Mouse (Mus musculus): ENCODE measurements at regions not wholly inside any gene's neighbourhood (a gene's known extent, or its start where the extent isn't known, plus 50 kb on each side); places are given as distances from the start of the nearest gene placed in this dataset.

DNA sequence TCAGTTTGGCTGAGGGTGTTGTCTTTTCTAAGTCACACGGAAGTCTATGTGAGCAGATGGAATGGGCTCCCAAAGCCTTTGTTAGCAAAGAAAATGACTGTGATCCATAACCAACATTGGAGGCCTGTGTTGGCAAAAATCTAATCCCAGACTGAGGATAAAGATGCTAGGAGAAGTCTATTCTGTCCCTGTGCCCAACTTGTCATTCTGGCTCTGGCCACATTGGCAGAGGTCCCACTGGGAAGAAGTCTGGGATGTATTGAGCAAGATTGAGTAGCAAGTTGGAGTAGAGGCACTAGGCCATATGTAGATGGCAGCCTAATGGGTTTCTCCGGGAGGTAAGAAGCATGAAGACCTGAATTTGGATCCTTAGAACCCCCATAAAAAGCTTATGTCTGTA lies 54.1 kb downstream of the Nog start:
- DNase-seq (ENCODE audit: low read depth, low spot score) = no peak

DNA sequence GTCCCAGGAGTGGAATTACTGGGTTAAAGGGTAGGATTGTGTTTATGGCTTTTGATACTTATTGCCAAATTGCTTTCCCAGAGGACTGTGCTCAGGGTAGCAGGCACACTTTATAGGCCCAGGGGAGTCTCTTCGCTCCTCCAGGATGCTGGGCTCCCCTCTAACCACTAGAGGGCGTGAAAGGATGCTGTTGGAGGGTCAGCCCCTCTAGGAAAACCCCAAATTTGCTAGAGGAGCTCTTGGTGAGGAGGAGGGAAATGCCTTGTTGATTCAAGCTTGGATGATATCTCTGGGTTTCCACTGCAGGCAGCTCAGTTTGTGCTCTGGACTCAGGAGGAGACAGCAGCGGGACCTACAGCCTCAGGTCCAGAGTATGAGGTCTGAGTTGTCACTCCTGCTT lies 58.8 kb downstream of the Nog start:
- DNase-seq (ENCODE audit: low read depth, low spot score) = no peak

- DNase-seq (ENCODE audit: low read depth, low spot score) = no peak
These were observed 60.0 kb downstream of the Nog start for GRCm38 (mm10) chr11:89242130-89242529.

- DNase-seq (ENCODE audit: low read depth, low spot score) = no peak
These were observed 62.2 kb downstream of the Nog start for GRCm38 (mm10) chr11:89239891-89240290.

GRCm38 (mm10) chr11:89236904-89237303 lies 65.2 kb downstream of the Nog start:
- DNase-seq (ENCODE audit: low read depth, low spot score) = no peak

DNA sequence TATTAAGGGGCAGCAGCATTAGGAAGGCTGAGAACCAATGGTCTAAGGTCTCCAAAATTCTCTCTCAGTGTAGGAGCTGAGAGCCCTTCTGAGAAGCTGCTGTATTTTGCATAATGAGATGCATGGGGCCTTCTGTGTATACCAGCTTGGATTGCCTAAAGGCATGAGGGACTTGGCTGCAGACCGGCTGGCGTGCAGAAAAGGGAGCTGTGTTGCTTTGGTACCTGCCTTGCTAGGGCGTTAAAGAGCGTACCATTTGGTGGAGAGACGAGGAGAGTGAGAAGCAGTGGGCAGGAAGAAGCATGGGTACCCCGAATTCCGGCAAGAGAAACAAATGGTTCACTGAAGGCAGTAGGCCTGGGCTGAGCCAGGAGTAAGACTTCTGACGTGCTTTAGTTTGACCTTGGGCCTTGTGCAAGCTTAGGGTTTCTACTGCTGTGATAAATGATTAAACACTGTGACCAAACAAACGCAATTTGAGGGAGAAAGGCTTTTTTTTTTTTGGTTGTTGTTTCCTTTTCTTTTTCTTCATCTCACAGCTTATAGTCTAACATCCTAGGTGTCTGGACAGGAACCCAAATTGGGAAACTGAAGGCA lies 69.2 kb downstream of the Nog start:
- DNase-seq (ENCODE audit: low read depth, low spot score) = no peak

DNA sequence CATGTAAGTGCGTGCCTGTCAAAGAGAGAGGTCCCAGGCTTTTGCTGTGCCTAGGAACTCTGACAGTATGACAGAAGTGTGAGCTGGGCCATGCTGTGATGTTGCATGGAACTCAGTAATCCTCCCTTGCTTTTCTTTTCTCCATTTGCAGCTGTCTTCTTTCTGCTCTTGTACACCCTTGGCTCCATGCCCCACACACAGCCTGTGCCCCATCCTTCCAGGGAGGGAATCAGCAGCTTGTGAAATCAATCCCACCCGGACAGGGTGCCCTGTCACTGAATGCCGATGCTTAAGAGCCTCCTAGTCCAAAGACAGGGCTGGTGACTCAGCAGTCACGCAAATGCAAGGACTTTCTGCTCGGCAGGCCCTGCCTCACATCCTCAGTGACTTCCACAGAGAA lies 72.4 kb downstream of the Nog start:
- DNase-seq (ENCODE audit: low read depth, low spot score) = no peak

GRCm38 (mm10) chr11:89213204-89213603 lies 88.9 kb downstream of the Nog start:
- DNase-seq (ENCODE audit: low read depth, low spot score) = no peak

GRCm38 (mm10) chr11:89209531-89209950 lies 92.6 kb downstream of the Nog start:
- DNase-seq (ENCODE audit: low read depth, low spot score) = no peak

DNA sequence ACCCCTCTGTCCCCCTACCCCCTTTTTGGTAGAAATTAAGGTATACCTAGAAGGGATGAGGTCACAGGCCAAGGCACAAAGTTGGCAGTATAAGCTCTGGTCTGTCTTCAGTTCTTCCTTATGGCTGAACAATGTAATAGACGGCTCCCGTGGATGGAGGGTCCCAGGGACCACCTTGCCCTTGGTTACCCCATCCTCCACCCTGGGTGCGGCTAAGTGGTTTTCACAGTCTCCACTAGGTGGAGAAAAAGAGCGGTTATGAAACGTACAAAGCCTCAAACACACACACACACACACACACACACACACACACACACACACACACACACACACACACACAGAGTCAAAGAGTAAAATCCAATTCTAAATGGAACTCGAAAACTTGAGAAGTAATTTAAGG lies 93.1 kb downstream of the Nog start:
- DNase-seq (ENCODE audit: low read depth, low spot score) = no peak

GRCm38 (mm10) chr11:89206788-89207187 lies 95.3 kb downstream of the Nog start:
- DNase-seq (ENCODE audit: low read depth, low spot score) = no peak

DNA sequence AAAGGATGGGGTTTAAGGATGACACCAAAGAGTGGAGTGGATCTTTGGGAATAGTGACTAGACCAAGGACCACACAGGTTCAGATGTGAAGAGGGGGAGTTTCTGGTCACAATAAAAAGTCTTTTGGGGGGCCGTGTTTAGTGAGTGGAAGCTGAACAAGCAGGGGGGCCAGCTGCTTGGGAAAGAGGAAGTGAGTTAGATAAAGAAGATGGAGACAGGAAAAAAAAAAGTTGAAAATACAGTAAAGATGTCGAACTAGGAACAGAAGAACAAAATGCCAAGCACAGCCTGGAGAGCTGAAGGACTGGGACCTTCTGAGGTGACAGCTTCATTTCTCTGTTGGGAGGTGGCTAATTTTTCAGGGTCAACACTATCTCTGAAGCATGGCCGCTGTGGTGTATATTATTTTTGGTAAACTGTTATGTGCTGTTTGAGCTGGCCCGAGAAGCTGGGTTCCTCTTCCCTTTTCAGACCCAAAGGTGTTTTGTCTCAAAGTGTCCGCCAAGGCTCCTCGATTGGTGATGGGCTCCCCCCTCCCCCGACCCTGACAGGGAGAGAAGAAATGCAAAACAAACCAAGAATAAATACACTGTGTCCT lies 97.1 kb downstream of the Nog start:
- no peak for DNase-seq (ENCODE audit: low read depth, low spot score)

DNA sequence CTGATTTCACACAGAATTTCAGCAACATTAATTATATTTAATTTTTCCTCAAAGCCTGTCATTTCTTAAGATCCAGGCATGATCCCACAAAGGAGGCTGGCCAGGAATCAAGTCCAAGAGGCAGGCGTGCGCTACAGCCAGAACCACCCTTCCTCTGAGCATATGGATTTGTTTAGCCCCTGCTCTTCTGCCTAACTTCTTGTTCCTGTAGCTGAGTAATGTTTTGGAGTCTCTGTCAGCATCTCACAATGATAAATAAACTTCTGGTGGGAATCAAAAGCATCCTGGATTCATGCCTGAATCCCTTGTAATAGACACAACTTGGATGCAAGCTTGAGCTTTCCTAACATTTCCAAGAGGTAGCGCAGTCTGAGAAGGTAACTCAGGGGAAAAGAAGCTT lies 101.7 kb downstream of the Nog start:
- DNase-seq (ENCODE audit: low read depth, low spot score) = no peak

DNA sequence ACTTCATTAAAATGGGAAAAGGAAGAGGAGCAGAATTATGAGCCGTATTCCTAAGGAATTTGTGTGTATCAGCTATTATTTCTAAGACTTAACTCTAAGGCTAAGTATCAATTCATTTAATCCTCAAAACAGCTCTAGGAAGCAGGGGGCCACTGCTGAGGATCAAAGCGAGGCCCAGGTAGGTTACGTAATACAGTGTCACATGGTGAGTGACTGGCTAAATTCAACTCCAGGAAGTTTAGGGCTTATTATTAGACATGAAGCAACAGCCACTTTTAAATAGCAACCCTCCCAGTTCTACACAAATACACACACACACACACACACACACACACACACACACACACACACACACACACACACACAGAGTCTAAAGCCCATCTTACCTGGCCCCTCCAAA lies 109.3 kb downstream of the Nog start:
- no peak for DNase-seq (ENCODE audit: low read depth, low spot score)

DNA sequence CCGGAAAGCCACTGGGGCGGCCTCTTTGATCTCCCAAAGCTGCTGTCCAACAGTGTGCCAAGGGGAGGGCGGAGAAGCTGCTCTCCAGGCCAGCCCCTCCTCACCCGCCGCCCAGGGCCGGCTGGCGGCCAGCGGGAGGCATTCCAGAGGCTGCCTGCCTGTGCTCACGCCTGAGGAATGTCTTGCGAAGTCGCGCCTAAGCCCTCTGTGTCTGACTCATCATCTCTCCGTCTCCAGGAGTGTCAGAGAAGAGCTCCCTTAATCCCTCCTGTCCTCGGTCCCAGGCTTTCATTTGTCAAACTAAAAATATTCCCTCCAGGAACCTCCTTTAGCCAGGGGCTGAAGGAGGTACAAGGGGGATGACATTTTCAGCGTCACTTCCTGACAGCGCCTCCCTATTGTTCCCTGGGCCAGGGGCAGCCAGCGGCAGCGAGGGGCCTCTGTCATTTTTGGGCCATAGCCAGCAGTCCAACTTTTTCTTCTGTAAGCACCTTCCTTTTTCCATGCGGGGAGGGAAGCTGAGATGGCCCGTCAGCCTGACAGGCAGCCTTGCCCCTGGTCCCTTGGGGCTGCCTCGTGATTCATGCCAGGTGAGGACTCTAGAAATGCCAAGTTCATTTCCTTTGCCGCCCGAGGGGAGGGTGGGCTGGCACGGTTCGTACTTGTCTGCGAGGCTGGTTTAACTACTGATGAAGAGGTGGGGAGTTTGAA lies 113.4 kb downstream of the Gm525 start:
- no peak for DNase-seq (ENCODE audit: low read depth, low spot score)

DNA sequence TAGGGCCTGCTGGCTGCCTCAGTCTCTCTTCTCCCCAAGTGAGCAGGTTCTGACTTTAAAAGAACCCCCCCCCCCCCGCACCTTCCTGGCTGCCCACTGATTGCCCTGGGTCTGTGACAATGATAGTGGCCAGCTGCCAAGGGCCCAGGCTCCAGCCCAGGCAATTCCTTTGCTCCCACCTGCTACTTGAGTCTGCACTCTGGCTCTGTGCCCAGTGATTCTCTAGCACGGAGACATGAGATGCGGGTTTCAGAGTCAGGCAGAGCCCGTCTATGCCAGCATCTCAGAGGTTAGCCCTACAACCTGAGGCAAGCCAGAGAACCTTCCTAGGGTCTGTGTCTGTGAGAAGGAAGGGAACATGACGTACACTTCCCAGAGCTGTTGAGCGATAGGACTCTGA lies 112.2 kb downstream of the Gm525 start:
- DNase-seq (ENCODE audit: low read depth, low spot score) = no peak

GRCm38 (mm10) chr11:89181471-89181870 lies 107.8 kb downstream of the Gm525 start:
- no peak for DNase-seq (ENCODE audit: low read depth, low spot score)

GRCm38 (mm10) chr11:89178436-89178835 lies 104.8 kb downstream of the Gm525 start:
- DNase-seq (ENCODE audit: low read depth, low spot score) = no peak

DNA sequence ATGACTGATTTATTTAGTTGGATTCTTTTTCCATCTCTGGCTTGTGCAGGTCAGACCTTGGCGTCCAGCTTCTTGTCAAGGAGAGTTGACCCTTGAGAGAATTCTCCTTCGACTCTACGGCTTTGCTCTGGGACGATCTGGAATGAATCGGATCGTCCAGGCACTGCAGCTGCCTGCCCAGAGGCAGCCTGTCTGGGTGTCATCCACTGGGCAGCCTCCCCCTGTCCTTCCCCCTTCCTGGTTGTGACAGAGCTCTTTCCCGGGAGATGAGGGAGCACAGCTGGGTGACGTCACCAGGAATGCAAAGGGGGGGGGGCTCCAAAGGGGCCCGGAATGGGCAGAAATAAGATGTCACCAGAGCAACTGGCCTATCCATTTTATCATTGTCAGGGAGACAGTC lies 101.9 kb downstream of the Gm525 start:
- DNase-seq (ENCODE audit: low read depth, low spot score) = no peak

DNA sequence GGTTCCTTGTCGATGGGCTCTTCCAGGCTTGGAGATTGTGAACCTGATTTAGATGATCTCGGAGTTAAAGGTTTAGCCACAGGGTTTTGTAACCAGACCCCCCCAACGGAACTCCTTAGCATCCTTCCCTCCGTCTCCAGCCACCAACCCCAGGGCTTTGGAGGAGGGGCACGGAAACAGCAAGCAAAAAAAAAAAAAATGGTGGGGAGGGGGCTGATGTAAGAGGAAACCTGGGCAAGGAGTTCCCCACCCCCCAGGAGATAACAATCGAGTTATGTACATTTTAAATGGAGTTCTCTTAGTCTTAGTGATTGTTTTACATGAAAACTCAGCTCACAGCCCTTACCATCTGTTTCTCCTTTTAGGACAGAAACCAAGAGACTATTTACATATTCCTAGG lies 101.3 kb downstream of the Gm525 start:
- DNase-seq (ENCODE audit: low read depth, low spot score) = no peak

DNA sequence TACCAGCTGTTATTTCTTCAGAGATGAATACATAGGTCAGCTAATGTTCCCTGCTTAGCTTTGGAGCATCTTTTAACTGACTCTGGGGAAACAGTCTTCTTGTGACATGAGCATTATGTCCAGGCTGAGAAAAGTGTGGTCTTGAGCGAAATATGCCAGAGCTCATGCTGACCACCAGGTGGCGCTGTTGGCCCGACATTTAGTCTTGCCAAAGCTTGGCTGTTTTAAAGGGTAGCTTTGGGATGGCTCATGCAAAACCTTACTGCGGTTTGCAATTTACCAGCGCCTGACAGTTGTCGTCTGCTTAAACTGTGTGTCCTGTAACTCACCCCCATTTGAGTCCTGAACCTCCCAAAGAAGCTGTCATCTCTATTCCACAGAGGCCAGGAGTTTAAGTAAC lies 91.6 kb downstream of the Gm525 start:
- peak; percentile 73 for DNase-seq (ENCODE audit: low read depth, low spot score)

- DNase-seq (ENCODE audit: low read depth, low spot score) = no peak
These were observed 80.1 kb downstream of the Gm525 start for GRCm38 (mm10) chr11:89153466-89154406.

Data from retina, postnatal 7 days (tissue).